Mouse (Mus musculus): ENCODE measurements around the gene Car9.
A peak's percentile ranks its signal among the peaks of the same experiment; 100 is the strongest.

The Car9 gene

DNA sequence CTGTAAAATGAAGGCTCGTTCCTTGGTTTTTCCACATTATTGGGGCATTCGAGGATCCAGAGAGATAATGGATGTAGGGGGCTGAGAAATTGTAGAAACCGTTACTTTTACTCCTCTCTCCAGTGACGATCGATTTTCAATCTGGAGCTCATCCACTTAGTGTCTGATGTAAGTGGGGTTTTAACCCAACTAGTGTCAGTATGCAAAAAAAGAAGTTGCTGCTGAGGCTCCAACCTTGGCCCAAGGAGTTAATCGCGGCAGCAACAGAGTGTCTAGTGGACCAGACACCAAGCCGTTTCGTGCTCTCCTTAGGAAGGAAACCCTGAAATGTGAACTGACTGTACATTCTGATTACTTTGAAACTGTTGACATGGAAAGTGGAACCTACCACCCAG is 12.9 kb upstream of the Car9 start:
- DNase-seq (ENCODE audit: low spot score): peak; percentile 35

DNA sequence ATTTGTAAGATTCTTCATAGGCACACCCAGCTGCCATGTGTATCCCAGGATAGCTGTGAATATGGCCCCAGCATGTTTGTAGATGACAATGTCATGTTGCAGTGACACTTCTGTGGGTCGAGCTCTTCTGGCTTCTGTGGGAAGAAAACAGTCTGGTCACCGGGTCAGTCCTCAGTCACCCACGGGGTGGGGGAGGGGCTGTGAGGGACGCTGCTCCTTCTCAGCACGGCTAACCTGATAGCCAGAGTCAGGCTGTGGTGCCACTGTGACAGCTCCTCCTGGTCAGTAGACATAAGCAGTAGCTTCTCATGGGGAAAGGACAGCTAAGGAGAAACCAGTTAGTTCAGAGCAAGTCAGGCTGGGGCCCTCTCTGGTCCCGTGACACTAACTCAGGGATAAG is 10.2 kb upstream of the Car9 start:
- DNase-seq (ENCODE audit: low spot score): no peak

- DNase-seq (ENCODE audit: low spot score): no peak
These were observed 9.4 kb upstream of the Car9 start for GRCm38 (mm10) chr4:43497405-43497804.

DNA sequence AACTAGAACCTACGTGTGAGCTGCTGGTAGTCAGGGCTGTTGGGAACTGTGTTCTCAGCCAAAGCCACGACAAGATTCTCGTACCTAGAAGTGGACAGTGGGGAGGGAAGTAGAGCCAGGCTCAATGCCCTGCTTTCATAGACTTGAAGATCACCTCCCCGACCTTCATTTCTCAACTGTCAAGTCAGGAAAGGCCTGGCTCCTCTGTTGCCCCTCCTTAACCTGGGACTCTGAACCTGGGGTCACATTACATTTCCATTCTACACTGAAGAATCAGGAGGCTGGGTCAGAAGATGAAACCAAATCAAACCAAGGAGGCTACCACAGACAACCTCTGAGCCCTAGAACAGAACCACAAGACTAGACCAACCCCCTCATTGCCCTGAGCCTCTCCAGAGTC is 8.8 kb upstream of the Car9 start:
- no peak for DNase-seq (ENCODE audit: low spot score)

GRCm38 (mm10) chr4:43498983-43499382 is 7.8 kb upstream of the Car9 start:
- DNase-seq (ENCODE audit: low spot score): peak; percentile 83

GRCm38 (mm10) chr4:43499407-43500333 is 7.1 kb upstream of the Car9 start, which contains the start of gene Arhgef39:
Gene Arhgef39, minus strand, starts transcription at chr4:43499695.
- peak; percentile 92 for DNase-seq (ENCODE audit: low spot score)

- DNase-seq (ENCODE audit: low spot score): no peak
These were observed 3.7 kb upstream of the Car9 start for GRCm38 (mm10) chr4:43503041-43503440.

GRCm38 (mm10) chr4:43503506-43503905 is 3.3 kb upstream of the Car9 start:
- no peak for DNase-seq (ENCODE audit: low spot score)

- no peak for DNase-seq (ENCODE audit: low spot score)
These were observed 2.5 kb upstream of the Car9 start for GRCm38 (mm10) chr4:43504269-43504668.

GRCm38 (mm10) chr4:43506074-43506473 is 692 bp upstream of the Car9 start:
- DNase-seq (ENCODE audit: low spot score): no peak

GRCm38 (mm10) chr4:43507938-43508665 is 1.3 kb downstream of the Car9 start:
- no peak for DNase-seq (ENCODE audit: low spot score)

GRCm38 (mm10) chr4:43508666-43508997 is 1.9 kb downstream of the Car9 start:
- peak; percentile 61 for DNase-seq (ENCODE audit: low spot score)

DNA sequence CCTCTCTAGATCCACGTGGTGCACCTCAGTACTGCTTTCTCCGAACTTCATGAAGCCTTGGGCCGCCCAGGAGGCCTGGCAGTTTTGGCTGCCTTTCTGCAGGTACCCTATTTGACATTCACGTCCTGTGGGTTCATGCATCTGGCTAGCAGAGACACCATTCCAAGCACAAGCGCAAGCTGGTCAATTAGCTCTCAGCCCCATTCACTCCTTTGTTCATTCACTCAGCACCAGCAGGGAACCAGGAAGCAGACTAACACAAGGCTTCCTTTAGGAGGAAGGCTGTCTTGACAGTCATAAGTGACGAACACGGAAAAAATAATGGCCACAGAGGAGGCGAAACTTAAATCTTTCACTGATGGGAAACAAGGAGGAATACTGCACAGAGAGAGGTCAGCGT is 2.3 kb downstream of the Car9 start:
- peak; percentile 45 for DNase-seq (ENCODE audit: low spot score)

GRCm38 (mm10) chr4:43511675-43512454 is 5.1 kb downstream of the Car9 start:
- DNase-seq (ENCODE audit: low spot score): no peak

GRCm38 (mm10) chr4:43512653-43513052 is 5.9 kb downstream of the Car9 start:
- no peak for DNase-seq (ENCODE audit: low spot score)

DNA sequence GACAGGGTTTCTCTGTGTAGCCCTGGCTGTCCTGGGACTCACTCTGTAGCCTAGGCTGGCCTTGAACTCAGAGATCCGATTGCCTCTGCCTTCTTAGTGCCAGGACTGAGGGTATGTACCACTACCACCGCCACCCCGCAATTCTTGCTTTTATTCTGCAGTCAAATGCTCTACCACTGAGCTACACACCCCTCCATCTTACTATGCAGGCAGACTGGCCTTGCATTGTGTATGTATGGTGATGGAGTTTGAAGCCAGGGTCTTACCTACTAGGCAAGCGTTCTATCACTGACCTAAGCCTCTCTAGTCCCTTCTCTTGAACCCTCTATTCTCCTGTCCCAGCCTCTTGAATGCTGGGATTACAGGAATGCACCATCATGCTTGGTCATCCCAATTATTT is 6.5 kb downstream of the Car9 start:
- DNase-seq (ENCODE audit: low spot score): no peak

- DNase-seq (ENCODE audit: low spot score): no peak
These were observed 7.0 kb downstream of the Car9 start for GRCm38 (mm10) chr4:43513791-43514190.

DNA sequence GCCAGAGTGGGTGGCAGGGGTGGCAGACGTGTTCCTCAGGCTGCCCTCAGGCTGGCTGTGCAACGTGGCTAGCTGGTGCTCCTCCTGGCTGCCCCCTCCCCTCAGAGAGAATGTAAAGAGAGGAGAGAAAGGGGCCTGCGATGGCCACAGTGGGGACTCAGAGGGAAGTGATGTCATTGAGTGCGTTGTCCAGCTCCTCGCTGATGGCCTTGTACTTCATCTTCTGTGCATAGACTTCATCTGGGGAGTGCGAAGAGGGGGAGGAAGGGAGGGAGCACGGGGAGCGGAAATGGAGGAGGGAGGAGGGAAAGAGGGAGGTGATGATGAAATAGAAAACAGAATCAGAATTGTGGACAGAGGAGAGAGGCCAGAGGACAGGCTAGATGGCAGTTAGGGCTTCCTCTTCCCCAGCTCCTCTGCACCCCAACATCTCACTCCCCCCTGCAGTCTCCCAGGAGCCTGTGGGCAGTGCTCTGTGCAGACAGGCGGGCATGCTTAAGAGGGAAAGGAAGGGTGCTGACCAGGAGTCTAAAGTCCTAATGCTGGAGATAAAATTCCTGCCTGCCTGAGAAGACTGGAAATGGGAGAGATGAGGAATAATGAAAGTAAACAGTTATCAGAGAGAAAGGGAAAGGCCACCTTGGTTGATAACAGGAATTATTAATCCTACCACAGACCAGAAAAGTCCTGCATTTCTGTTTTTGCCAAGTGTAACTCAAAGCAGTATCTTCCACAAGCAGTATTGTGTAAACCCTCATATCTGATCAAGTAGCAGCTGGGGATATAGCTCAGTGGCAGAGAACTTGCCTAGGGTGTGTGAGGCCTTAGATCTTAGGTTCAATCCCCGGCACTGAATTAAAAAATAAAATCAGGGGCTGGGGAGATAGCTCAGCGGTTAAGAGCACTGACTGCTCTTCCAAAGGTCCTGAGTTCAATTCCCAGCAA is 9.3 kb downstream of the Car9 start:
- DNase-seq (ENCODE audit: low spot score): no peak

- DNase-seq (ENCODE audit: low spot score): peak; percentile 68
These were observed 12.8 kb downstream of the Car9 start for GRCm38 (mm10) chr4:43519551-43519950.

GRCm38 (mm10) chr4:43519956-43520355 is 13.2 kb downstream of the Car9 start:
- DNase-seq (ENCODE audit: low spot score): peak; percentile 89

DNA sequence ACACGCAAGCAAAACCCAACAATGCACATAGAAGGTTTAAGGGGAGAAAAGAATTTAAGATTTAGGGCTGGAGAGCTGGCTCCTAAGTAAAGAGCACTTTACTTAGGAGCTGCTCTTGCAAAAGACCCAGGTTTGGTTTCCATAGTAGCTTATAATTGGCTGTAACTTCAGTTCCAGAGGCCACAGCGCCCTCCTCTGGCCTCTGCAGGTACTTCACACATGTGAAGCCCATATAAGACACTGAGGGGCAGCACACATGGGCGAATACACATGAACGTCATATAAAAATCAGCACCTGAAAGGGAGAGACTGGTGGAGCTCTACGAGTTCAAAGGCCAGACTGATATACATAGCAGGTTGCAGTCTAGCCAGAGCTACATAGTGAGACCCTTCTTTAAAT is 21.1 kb downstream of the Car9 start:
- no peak for DNase-seq (ENCODE audit: low spot score)

Data from embryo, embryonic 10 days (tissue).